Mouse (Mus musculus) gonadal fat pad, adult 2 months (tissue): Measurements from ENCODE around the gene Gpr12. TPM values are rescaled to one million over a fixed set of nuclear protein-coding genes. Genes with fewer than 3 reads are reported as not detected.
"Not testable (repeated sequence)": the region's sequence is repeated elsewhere in the genome, so short reads cannot be mapped to it uniquely, and the experiment has no call there.

Source experiments
- DNase-seq: peaks from one replicate; pipeline ENCODE4 v3.0.0-alpha.2; 2012; ENCODE audit warnings: low read depth
- polyA plus RNA-seq: library from polyadenylated mRNA; depleted of rRNA; stranded (reverse); fragments of >200 nt; gene quantifications from 2 replicates; pipeline ENCODE4 v1.2.3, GENCODE M21; 2012; rRNA removed

The Gpr12 gene
- not detected in 2 replicates for polyA plus RNA-seq

GRCm38 (mm10) chr5:146584478-146585306, at the start of gene Gpr12:
Gpr12 (minus strand) TSS chr5:146585239.
- no peak for DNase-seq

DNA sequence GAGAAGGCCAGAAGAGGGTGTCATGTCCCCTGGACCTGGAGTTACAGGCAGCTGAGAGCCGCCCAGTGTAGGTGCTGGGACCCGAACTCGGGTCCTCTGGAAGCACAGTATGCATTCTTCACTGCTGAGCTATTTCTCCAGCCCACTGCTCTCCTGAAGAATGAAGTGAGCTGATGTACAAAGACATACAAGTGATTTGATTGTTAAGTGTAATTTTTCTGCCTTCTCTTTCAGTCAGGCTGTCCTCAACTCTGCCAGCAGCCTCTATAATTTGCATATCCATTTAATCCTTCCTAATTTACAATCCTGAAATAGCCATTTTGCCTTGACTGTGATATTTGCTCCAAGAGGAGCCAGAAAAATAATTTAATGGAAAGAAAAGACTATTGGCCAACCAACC, 46.6 kb upstream of the Gpr12 start:
- DNase-seq = no peak

DNA sequence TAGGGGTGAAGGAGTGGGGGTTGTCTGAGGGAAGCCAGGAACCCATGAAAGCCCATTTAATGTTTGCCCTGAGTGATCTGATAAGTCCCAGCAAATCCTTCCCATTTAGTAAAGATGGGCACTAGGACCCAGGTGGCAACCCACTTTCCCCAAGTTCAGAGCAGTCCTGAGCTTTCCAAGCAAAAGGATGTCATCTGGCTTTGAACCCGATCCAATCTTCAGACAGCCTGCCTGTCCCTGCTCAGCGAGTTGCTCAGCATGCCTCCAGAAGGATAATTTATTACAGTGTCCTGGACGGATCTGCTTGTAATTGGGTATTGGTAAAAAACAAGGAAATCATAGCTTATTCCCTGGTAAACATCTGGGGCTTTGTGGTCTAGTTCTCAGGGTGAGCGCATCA, 45.9 kb upstream of the Gpr12 start:
- no peak for DNase-seq

DNA sequence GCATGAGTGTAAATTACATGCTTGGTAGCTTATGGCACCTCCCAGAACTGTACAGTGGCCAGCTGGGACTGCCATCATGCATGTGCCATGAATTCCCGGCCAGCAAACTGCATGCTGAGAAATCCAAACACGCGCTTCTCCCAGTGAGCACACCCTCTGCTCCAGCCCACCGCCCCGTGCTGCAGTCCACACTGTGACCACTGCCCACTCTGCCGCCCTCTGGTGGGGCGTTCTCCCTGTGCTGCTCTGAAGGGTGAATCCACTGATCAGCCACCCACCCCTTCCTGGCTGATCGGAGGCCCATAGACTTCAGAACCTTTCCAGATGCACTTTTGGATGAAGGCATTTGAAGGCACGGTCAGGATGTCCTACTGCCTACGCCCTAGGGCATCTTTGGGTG, 44.6 kb upstream of the Gpr12 start:
- no peak for DNase-seq

DNA sequence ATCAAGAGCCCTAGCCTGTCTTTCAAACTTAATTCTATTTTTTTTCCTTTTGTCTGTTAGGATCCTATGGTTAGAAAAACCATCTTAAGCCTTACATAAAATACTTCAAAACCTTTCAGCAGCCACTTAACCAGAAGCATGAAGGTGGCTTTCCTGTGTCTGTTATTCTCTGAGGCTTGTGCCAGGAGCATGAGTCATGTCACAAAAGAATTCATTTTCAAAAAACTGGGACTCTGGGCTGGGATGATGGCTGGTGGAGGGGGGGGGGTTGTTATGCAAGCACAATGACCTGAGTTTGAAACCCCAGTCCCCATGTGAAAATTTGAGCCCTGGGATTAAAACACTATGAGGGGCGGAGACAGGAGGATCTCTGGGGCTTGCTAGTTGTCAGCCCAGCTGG, 43.8 kb upstream of the Gpr12 start:
- DNase-seq = no peak

DNA sequence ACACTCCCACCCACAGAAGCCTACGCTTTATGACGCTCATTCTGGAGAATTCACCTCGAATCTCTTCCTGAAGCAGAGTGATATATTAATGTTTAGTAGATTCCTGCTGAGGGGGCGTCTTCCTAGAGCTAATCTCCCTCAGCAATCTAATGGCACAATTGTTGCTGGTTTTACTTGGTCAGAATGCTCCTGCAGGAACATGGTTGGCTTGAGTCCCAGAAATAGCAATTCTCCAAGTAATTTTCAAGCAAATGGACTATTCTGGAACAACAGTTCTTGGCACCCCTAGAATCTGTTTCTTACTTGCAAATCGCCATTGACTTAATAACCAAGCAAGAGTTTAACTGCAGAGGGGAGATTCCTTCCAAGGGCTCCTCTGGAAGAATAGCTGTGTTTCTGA, 42.9 kb upstream of the Gpr12 start:
- DNase-seq = no peak

- no peak for DNase-seq
These were observed 40.7 kb upstream of the Gpr12 start for GRCm38 (mm10) chr5:146625635-146626311.

- no peak for DNase-seq
These were observed 26.8 kb upstream of the Gpr12 start for GRCm38 (mm10) chr5:146611830-146612229.

GRCm38 (mm10) chr5:146611009-146611408, 26.0 kb upstream of the Gpr12 start:
- DNase-seq = no peak

- DNase-seq = no peak
These were observed 24.6 kb upstream of the Gpr12 start for GRCm38 (mm10) chr5:146609646-146610045.

- DNase-seq = no peak
These were observed 22.8 kb upstream of the Gpr12 start for GRCm38 (mm10) chr5:146607816-146608215.

DNA sequence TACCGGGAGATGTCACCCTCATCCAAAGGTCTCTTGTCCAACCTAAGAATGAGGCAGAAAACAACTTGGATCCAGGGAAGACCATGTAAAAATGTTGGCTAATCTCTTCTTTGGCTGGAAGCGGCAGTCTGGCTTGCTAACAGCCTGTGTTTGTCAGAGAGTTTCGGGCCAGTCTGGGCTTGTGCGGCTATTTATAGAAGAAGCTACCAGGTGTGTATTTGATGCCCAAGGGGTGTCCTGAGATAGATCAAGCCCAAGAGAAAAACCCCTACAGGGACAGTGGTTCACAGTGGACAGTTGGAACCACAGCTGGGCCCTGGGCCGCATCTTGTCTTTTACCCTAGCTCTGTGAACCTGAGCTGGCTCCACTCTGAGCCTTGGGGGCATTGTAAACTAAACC, 21.9 kb upstream of the Gpr12 start:
- DNase-seq = no peak

- no peak for DNase-seq
These were observed 21.2 kb upstream of the Gpr12 start for GRCm38 (mm10) chr5:146606221-146606620.

DNA sequence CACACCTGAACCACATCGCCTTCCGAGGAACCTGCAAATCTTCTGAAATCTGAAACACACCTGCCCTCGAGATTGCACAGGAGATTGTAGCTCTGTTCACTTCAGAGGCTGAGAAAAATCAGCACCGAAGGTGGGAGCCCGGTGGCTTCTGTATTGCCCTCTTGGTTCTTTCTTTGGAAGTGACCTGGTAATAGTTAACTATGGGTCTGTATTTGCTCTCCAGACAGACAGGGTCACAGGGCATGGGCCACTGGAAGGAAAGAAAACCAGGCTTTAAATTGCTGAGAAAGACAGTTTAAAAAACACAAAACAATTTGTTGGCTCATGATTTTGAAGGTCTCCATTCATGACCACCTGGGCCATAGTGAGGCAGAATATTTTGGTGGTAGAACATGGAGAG, 14.9 kb upstream of the Gpr12 start:
- no peak for DNase-seq

- DNase-seq = not testable (repeated sequence)
These were observed 14.2 kb upstream of the Gpr12 start for GRCm38 (mm10) chr5:146599216-146599615.

- DNase-seq = no peak
These were observed 13.4 kb upstream of the Gpr12 start for GRCm38 (mm10) chr5:146598215-146599119.

DNA sequence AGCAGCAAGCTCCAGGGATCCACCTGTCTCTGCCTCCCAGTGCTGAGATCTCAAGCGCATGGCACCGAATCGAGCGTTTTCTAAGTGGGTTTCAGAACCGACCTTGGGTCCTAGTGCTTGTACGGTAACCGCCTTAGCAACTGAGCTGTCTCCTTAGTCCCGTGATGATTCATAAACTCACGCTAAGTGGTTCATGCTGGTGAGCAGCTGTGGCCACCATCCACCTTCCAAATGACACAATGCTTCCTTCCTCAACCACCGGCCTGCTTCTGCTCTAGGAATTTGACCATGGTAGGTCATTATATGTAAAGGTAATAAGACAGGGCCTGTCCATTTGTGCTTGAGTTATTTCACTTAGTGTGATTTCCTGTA, 12.4 kb upstream of the Gpr12 start:
- DNase-seq = no peak

GRCm38 (mm10) chr5:146596612-146597502, 11.8 kb upstream of the Gpr12 start:
- no peak for DNase-seq

DNA sequence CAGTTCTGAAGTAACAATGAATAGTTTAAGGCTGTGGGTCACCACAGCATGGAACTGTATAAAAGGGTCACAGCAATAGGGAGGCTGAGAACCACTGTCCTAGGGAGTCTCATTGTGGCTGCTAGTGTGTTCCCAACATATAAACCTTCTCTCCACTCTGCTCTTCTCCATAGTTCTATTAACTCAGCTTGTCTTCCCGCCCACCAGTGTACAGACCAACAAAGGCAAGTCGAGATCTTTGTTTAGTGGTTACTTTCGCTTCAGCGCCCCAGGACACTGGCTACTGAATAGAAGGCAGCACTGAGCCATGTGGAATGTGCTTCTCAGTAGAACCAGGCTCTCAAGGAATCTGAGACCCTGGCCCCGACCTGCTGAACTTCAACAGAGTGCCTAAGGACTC, 7.5 kb upstream of the Gpr12 start:
- DNase-seq = no peak

GRCm38 (mm10) chr5:146591636-146592035, 6.6 kb upstream of the Gpr12 start:
- DNase-seq = no peak

GRCm38 (mm10) chr5:146590987-146591386, 5.9 kb upstream of the Gpr12 start:
- DNase-seq = no peak
